Mouse (Mus musculus): ENCODE results near the gene Rnf166. TPM values are rescaled to one million over a fixed set of nuclear protein-coding genes. Genes with fewer than 3 reads are reported as not detected.

The Rnf166 gene
- total RNA-seq, 1 experiment from 2014 or later, result 96.0 TPM

DNA sequence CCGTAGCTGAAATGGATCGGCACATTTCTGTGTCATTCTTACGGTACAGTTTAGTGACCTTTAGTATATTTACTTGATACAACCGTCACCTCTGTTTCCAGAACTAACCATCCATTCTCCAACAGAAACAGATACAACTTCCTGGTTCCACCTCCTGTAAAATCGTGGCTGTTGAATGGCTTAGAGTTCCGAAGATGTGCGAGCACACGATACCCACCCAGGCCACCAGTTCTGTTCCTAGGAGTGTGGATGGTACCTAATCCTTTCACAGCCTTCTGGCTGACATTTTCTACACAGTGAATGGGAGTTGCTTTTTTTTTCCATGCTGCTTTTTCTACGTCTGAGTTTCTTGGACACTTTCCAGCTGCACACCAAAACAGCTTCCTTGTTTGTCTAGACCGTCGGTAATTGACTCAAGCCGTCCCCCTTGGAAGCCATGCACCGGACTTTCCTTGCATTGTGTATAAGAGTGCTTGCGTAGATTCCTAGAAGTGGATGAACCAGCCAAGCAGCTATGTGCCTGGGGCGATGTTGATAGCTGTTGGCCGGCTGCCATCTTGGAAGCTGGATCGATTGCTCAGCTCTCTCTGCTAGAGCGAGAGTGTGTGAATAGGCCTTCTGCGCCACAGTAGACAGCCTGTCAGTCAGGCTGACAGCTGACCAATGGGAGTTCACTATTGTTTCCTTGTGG, 31.7 kb downstream of the Rnf166 start:
- peak; percentile 62 for ATAC-seq (replicated peaks; ENCODE audit: insufficient number of reproducible peaks, low FRiP score, low TSS enrichment, poor library complexity, severe bottlenecking)

DNA sequence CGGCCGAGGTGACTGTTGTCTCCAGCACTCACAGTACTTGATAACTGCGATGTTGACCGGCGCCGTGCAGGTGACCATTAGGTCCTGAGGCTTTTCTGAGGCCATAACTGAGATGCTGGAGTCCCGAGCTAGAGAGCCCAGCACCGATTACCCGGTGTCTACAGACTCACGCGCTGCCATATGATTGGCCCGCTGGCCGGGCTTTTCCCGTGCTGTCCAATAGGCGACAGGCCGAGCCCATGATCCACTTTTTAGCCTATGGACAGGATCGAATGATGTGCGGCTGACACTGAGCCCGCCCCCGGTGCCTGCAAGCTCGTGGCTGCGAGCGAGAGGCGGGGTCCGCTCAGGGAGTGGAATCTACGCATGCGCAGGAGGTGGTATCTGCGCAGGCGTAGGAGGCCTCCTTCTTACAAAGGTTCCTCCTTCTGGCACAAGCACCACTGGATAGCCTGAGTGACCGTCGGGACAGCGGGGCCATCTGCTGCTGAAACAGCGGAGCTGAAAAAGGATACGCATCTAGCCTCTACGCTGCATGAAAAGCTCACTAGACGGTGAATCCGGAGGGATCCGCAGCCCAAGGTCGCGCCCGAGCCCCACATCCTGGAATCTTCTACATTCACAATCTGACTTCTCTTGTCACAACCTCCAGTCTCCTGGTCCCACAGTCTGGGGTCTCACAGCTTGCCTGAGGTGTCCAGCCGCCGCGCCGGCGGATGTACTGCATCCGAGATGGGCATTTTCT, 32.4 kb downstream of the Rnf166 start, which contains the start of gene Mvd:
Mvd (minus strand) TSS at position 161 of the 745 bp plus-strand sequence.
- peak; percentile 91 for ATAC-seq (replicated peaks; ENCODE audit: insufficient number of reproducible peaks, low FRiP score, low TSS enrichment, poor library complexity, severe bottlenecking)

- no peak for ATAC-seq (replicated peaks; ENCODE audit: insufficient number of reproducible peaks, low FRiP score, low TSS enrichment, poor library complexity, severe bottlenecking)
These were observed 33.1 kb downstream of the Rnf166 start for GRCm38 (mm10) chr8:122442781-122443180.

GRCm38 (mm10) chr8:122442356-122442755, 33.5 kb downstream of the Rnf166 start:
- no peak for ATAC-seq (replicated peaks; ENCODE audit: insufficient number of reproducible peaks, low FRiP score, low TSS enrichment, poor library complexity, severe bottlenecking)

DNA sequence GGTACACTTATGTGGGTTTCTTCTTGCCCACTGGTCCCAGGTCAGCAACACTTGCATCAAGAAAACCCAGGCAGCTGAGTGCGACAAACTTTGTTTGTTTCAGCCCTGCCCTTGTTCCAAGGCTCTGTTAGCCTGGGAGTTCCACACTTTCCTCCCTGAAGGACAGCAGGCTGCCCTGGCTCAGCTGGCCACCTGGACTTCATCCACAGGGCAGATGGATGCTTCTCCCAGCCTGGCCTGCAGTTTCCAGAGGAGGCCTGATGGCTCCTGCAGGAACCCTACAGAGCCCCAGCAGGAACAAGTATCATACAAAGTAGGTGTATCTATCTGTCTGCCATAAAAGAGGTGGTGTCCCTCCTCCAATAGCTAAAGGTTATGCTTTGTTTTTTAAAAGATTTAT, 34.5 kb downstream of the Rnf166 start:
- no peak for ATAC-seq (replicated peaks; ENCODE audit: insufficient number of reproducible peaks, low FRiP score, low TSS enrichment, poor library complexity, severe bottlenecking)

DNA sequence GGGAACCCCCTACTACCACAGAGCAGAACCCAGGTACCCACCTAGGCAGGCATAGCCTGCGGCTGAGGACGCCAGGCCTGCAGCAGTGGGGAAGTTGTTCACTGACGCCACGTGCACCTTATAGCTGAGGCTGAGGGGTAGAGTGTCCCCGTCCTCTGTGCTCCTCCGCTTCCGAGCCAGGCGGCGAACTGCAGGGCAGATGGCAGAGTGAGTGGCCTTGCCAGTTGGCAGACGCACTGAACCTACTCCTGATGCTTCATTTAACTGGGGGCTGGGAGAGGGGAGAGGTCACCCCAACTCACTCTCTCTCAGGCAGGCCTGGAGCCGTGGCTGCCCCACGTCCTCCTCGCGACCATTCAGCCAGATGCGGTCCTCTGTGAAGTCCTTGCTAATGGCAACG, 36.5 kb downstream of the Rnf166 start:
- no peak for ATAC-seq (replicated peaks; ENCODE audit: insufficient number of reproducible peaks, low FRiP score, low TSS enrichment, poor library complexity, severe bottlenecking)

GRCm38 (mm10) chr8:122437708-122438331, 38.0 kb downstream of the Rnf166 start:
- ATAC-seq (replicated peaks; ENCODE audit: insufficient number of reproducible peaks, low FRiP score, low TSS enrichment, poor library complexity, severe bottlenecking), result peak; percentile 38

DNA sequence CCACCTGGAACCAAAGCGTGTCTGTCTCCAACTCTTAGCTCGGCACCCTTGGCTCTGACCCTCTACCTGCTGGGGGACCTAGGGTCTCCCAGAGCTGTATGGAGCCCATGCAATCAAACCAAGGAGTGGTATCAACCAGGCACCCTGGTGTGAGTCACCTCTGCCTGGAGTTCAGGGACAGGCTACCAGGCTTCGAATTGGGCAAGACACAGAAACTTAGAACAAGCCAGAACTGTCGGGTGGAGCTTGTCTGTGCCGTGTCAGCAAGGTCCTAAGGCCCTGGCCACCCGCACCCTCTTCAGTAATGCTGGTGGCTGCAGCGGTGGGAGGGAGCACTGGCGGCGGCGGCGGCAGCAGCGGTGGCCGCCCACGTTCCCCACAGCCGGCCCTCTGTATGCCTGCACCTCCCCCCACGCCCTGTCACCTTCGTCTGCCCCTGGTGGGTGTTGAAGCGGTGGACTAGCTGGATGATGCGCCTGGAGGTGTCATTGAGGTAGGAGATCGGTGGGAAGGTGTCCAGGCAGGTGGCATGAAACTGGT, 39.2 kb downstream of the Rnf166 start:
- ATAC-seq (replicated peaks; ENCODE audit: insufficient number of reproducible peaks, low FRiP score, low TSS enrichment, poor library complexity, severe bottlenecking), result no peak

GRCm38 (mm10) chr8:122436146-122436545, 39.7 kb downstream of the Rnf166 start:
- no peak for ATAC-seq (replicated peaks; ENCODE audit: insufficient number of reproducible peaks, low FRiP score, low TSS enrichment, poor library complexity, severe bottlenecking)

- no peak for ATAC-seq (replicated peaks; ENCODE audit: insufficient number of reproducible peaks, low FRiP score, low TSS enrichment, poor library complexity, severe bottlenecking)
These were observed 40.5 kb downstream of the Rnf166 start for GRCm38 (mm10) chr8:122435375-122435774.

GRCm38 (mm10) chr8:122433269-122433905, 42.5 kb downstream of the Rnf166 start:
- no peak for ATAC-seq (replicated peaks; ENCODE audit: insufficient number of reproducible peaks, low FRiP score, low TSS enrichment, poor library complexity, severe bottlenecking)

DNA sequence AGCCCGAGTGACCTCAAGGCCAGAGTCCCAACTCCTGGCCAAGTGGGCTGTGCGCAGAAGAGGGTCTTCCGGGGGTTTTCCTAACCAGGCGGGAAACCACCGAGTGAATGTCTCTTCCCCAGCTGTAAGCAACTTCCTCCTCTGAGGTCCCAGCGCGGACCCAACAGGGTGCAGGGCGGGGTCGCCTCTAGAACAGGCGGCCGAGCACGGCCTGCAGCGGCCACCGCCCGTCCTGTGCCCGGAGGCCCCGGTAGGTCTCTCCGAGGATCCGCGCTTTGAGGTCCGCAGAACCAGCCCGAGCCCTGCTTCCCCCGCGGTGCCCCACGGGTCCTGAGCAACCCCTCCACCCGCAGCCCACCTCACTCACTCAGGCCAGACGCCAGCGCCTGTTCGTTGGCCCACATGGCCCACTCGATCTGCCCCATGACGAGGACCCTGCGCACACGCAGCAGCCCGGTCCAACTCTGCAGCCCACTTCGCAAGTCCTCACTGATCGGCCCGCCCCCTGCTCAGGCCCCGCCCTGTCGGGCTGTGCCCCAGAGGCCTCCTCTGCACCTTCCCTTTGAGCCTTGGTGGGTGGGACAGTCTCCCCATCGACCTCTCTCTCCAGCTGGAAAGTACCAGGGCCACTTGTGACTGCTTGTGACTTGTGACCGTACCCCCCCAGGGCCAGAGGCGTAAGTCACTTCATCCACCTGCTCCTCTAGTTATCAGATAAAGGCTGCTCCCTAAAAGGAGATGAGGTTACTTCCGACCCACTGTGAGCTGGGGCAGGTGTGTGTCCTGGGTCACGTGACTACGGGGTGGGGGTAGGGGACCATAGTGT, 43.2 kb downstream of the Rnf166 start, which contains the start of gene Cyba:
Cyba (minus strand) TSS at position 488 of the 826 bp plus-strand sequence.
- ATAC-seq (replicated peaks; ENCODE audit: insufficient number of reproducible peaks, low FRiP score, low TSS enrichment, poor library complexity, severe bottlenecking), result peak; percentile 36

GRCm38 (mm10) chr8:122431694-122432442, 44.0 kb downstream of the Rnf166 start:
- ATAC-seq (replicated peaks; ENCODE audit: insufficient number of reproducible peaks, low FRiP score, low TSS enrichment, poor library complexity, severe bottlenecking), result no peak

- ATAC-seq (replicated peaks; ENCODE audit: insufficient number of reproducible peaks, low FRiP score, low TSS enrichment, poor library complexity, severe bottlenecking), result no peak
These were observed 45.2 kb downstream of the Rnf166 start for GRCm38 (mm10) chr8:122430646-122431045.

GRCm38 (mm10) chr8:122430058-122430636, 45.7 kb downstream of the Rnf166 start:
- peak; percentile 76 for ATAC-seq (replicated peaks; ENCODE audit: insufficient number of reproducible peaks, low FRiP score, low TSS enrichment, poor library complexity, severe bottlenecking)

GRCm38 (mm10) chr8:122428163-122428562, 47.7 kb downstream of the Rnf166 start:
- ATAC-seq (replicated peaks; ENCODE audit: insufficient number of reproducible peaks, low FRiP score, low TSS enrichment, poor library complexity, severe bottlenecking), result no peak

DNA sequence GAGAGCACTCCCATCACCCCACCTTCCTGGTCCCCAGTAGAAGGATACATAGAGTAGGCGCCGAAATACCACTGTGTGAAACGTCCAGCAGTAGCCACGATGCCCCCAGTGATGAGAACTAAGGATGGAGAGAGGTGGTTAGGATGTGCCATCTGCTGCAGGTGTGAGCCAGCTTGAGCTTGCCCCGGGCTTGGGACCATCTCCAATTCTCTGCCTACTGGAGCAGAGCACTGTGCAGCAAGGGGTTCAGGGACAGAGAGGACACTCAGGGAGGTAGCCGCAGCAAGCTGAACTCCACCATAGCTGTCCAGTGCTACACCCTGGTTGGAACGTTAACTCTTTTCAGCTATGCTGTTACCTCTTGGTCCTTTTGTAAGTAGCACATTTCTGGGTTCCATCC, 48.3 kb downstream of the Rnf166 start:
- no peak for ATAC-seq (replicated peaks; ENCODE audit: insufficient number of reproducible peaks, low FRiP score, low TSS enrichment, poor library complexity, severe bottlenecking)

All from monocyte, adult 5-6 weeks (primary cell).